Mouse (Mus musculus) embryonic facial prominence, embryonic 10.5 days (tissue): Measurements from ENCODE around the gene Hsp90b1. TPM values are rescaled to one million over a fixed set of nuclear protein-coding genes. Genes with fewer than 3 reads are reported as not detected.

Experiments
- DNase-seq: peaks from one replicate; pipeline ENCODE4 v3.0.0-alpha.2; 2017; ENCODE audit warnings: low spot score
- H3K27ac ChIP-seq: fragments of 300-500 bp; sonication (generic); replicated peaks from 2 replicates; pipeline ENCODE4 v1.5.1; 2016; ENCODE audit warnings: mild to moderate bottlenecking
- H3K27me3 ChIP-seq: fragments of 300-500 bp; sonication (generic); replicated peaks from 2 replicates; pipeline ENCODE4 v1.6.1; 2016; ENCODE audit warnings: low read depth, mild to moderate bottlenecking; ENCODE audit not compliant: poor library complexity, severe bottlenecking
- H3K36me3 ChIP-seq: fragments of 300-500 bp; sonication (generic); replicated peaks from 2 replicates; pipeline ENCODE4 v1.6.1; 2016; ENCODE audit warnings: mild to moderate bottlenecking, moderate library complexity
- H3K4me1 ChIP-seq: fragments of 300-500 bp; sonication (generic); 2 replicates; pipeline ENCODE4 v1.6.1; 2016
- H3K4me3 ChIP-seq: fragments of 300-500 bp; sonication (generic); 2 replicates; pipeline ENCODE4 v1.5.1; 2016; ENCODE audit warnings: mild to moderate bottlenecking, moderate library complexity
- H3K9me3 ChIP-seq: fragments of 300-500 bp; sonication (generic); 2 replicates; pipeline ENCODE4 v1.6.1; 2016; ENCODE audit warnings: mild to moderate bottlenecking
- WGBS: fragments of 180-500 bp; shearing (Covaris S2); methylation state at CpG from one replicate; pipeline ENCODE4 v1.1.7; 2016; 5-methylcytosine and 5-hydroxymethylcytosine counted together
- polyA plus RNA-seq: library from polyadenylated mRNA; unstranded; fragments of >200 nt; fragmentation: Nextera tagmentation; extraction: Ambion mirVana; gene quantifications from 2 replicates; pipeline ENCODE4 v1.2.1, GENCODE M21; 2016

The Hsp90b1 gene
- polyA plus RNA-seq, result 594 and 621 TPM in 2 replicates

DNA sequence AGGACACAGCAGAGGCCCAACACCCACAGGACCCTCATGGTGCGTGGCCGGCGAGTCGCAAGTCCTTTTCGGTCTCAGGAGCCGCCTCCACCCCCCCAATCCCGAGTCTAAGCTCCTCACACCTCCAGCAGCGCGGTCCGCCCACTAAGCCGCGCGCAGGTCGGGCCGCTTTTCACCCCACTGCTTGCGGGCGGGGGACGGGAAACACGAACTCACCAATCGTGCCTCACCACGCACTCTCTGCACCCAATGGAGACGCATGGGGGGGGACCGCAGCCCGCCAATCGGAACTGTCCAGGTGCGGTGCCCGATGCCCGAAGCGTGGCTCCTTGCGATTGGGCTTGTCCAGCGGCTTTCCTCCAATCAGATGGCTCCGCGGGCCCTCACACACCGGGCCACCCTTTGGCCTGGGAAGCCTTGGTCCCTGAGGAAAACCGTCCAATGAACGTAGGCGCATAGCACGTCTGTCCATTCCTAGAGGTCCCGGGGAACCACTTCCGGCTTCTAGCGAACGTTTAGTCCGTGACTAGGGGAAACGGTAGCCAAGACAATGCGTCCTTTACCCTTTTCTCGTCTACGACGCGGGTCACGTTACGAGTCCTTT lies at the start of gene Hsp90b1, which contains the start of gene Ttc41:
TSS of gene Hsp90b1 (minus strand) at position 192 of the 604 bp plus-strand sequence.
TSS of gene Ttc41 (plus strand) at position 494 of the 604 bp plus-strand sequence.
- peak; percentile 100 for DNase-seq
- Histone ChIP-seq H3K36me3 (peaks cover 38% of the 10 kb centered on the region), H3K27me3 (no peaks in the 10 kb centered on the region), H3K27ac (peak within 1 kb of the TSS; percentile 94), H3K9me3 (no peaks in the 10 kb centered on the region), H3K4me3 (peak within 1 kb of the TSS; percentile 76), H3K4me1 (peaks cover 43% of the 10 kb centered on the region)
- under 1% methylated on average over 51 of the region's 51 CpGs for WGBS

- H3K4me3 ChIP-seq, result no peak overlapping the region
- no peaks in the 10 kb centered on the region for H3K27me3 ChIP-seq
- no peaks in the 10 kb centered on the region for H3K4me1 ChIP-seq
- H3K36me3 ChIP-seq, result no peaks in the 10 kb centered on the region
- WGBS, result 90% methylated on average over 7 of the region's 7 CpGs
- no peak for DNase-seq
- H3K27ac ChIP-seq, result no peak overlapping the region
- H3K9me3 ChIP-seq, result no peaks in the 10 kb centered on the region
Measured at GRCm38 (mm10) chr10:86744306-86744705, 39.0 kb upstream of the Hsp90b1 start.

DNA sequence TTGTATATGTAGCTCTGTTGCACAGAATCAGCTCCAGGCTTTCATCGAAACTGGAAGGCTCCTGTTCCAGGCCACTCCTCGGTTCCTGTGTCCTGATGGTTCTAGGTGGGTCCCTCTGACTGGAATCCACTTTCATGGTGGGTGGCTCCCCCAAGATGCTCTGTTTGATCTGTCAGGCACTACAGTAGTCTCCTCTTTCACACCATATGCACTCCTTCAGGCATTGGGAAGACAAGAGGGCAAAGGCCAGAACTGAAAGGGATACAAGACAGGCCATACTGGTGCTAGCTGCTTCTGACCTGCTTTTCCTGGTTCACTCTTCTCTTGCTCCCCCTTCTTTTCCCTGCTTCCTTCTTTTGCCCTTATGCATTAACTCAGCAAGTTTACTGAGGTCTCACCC lies 37.6 kb upstream of the Hsp90b1 start:
- Histone ChIP-seq H3K27ac (no peak overlapping the region), H3K9me3 (no peaks in the 10 kb centered on the region), H3K4me3 (no peak overlapping the region), H3K27me3 (no peaks in the 10 kb centered on the region), H3K36me3 (no peaks in the 10 kb centered on the region), H3K4me1 (no peaks in the 10 kb centered on the region)
- no peak for DNase-seq
- WGBS, result 84% methylated on average over 2 of the region's 2 CpGs

GRCm38 (mm10) chr10:86735036-86735435 lies 29.7 kb upstream of the Hsp90b1 start:
- Histone ChIP-seq H3K36me3 (no peaks in the 10 kb centered on the region), H3K27me3 (0 out of 2 replicates have a peak, but pooled peaks cover 1% of the 10 kb centered on the region), H3K27ac (no peak overlapping the region), H3K9me3 (no peaks in the 10 kb centered on the region), H3K4me3 (no peak overlapping the region), H3K4me1 (no peaks in the 10 kb centered on the region)
- no peak for DNase-seq
- 81% methylated on average over 4 of the region's 4 CpGs for WGBS

DNA sequence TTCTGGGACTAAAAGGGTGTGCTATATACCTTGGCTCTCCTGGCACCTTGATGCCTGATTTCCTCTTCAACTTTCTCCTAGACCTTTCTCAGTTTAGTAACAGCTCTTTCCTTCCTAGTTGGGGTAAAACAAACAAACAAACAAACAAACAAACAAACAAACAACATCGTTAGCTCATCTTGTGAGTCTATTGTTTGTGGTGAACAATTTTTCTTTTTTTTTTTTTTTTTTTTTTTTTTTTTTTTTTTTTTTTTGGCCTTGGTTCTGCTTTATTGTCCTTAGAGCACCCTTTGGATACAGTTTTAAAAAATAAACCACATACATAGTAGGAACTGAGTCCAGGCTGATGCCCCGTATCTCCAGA lies 26.2 kb upstream of the Hsp90b1 start:
- Histone ChIP-seq H3K27me3 (0 out of 2 replicates have a peak, but pooled peaks cover 3% of the 10 kb centered on the region), H3K4me1 (peaks cover 14% of the 10 kb centered on the region), H3K4me3 (peak overlapping the region; percentile 62; the same call in 1 of the 2 replicates), H3K36me3 (no peaks in the 10 kb centered on the region), H3K27ac (no peak overlapping the region), H3K9me3 (no peaks in the 10 kb centered on the region)
- WGBS, result 68% methylated on average over 2 of the region's 2 CpGs
- no peak for DNase-seq

DNA sequence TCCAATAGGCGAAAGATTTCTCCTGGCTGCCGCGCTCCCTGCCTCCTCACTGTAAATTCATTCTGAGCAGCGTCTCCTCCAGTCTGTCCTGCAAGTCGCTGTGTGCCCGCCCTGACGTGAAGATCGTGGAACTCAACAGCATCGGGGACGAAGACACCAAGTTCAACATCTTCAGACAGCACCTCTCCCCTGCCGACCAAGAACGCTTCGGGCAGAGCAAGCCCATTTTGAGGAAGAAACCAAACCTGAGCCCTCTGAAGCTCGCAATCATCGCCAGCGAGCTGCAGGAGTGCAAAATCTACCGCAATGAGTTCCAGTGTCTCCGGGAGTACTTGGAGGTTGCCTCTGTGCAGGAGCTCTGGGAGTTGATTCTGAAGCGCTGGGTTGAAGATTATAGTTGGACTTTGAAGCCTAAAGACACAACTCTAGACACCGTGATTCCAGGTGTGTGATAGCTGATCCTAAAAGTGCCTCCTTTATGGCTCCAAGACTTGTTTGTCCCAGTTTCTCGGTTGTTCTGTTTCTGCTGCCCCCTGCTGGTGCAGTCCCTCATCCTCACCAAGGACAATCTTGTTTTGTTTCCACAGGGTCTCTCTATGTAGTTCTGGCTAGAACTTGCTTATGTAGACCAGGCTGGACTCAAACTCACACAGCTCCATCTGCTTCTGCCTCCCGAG lies 25.7 kb upstream of the Hsp90b1 start:
- Histone ChIP-seq H3K4me1 (peaks cover 14% of the 10 kb centered on the region), H3K27me3 (0 out of 2 replicates have a peak, but pooled peaks cover 3% of the 10 kb centered on the region), H3K4me3 (peak overlapping the region; percentile 62), H3K9me3 (no peaks in the 10 kb centered on the region), H3K36me3 (no peaks in the 10 kb centered on the region), H3K27ac (peak overlapping the region; percentile 79)
- DNase-seq, result peak; percentile 89
- WGBS, result 14% methylated on average over 22 of the region's 22 CpGs

GRCm38 (mm10) chr10:86728176-86728575 lies 22.9 kb upstream of the Hsp90b1 start:
- no peak overlapping the region; the same call in 1 of the 2 replicates for H3K4me3 ChIP-seq
- WGBS, result 91% methylated on average over 3 of the region's 3 CpGs

DNA sequence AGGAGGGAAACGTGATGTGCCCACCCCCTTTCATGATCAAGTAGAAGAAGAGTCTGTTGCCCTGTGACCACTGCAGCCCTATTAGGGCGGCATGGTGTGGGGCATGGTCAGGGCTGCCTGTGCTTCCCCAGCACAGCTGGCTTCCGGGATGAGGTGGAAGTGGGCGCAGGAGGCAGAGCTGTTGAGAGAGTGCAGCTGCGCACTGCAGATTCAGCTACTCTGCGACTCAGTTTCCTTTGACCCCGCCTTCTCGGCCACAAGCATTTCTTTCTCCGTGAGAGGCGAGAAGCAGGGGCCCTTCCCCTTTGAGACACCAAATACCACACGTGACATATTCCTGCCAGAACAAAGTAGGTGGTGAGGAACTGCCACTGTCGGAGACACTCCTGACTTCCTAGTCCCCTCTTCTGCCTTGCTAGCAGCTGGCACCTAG lies 22.3 kb upstream of the Hsp90b1 start:
- Histone ChIP-seq H3K4me3 (peak overlapping the region; percentile 50), H3K27ac (peak overlapping the region; percentile 79), H3K4me1 (peaks cover 14% of the 10 kb centered on the region), H3K9me3 (no peaks in the 10 kb centered on the region), H3K27me3 (0 out of 2 replicates have a peak, but pooled peaks cover 3% of the 10 kb centered on the region), H3K36me3 (no peaks in the 10 kb centered on the region)
- 4% methylated on average over 12 of the region's 12 CpGs for WGBS
- DNase-seq, result peak; percentile 65

More at GRCm38 (mm10) chr10:86728176-86728575, 22.9 kb upstream of the Hsp90b1 start:
- peak overlapping the region; percentile 79 for H3K27ac ChIP-seq
- no peaks in the 10 kb centered on the region for H3K36me3 ChIP-seq
- H3K4me1 ChIP-seq, result peaks cover 14% of the 10 kb centered on the region
- no peak for DNase-seq
- H3K27me3 ChIP-seq, result 0 out of 2 replicates have a peak, but pooled peaks cover 3% of the 10 kb centered on the region
- no peaks in the 10 kb centered on the region for H3K9me3 ChIP-seq

GRCm38 (mm10) chr10:86712156-86712555 lies 6.8 kb upstream of the Hsp90b1 start:
- H3K9me3 ChIP-seq, result no peaks in the 10 kb centered on the region
- no peaks in the 10 kb centered on the region for H3K36me3 ChIP-seq
- no peaks in the 10 kb centered on the region for H3K27me3 ChIP-seq
- no peak for DNase-seq
- no peak overlapping the region for H3K27ac ChIP-seq
- 76% methylated on average over 3 of the region's 3 CpGs for WGBS
- peaks cover under 1% of the 10 kb centered on the region; the same call in 1 of the 2 replicates for H3K4me1 ChIP-seq
- no peak overlapping the region for H3K4me3 ChIP-seq

DNA sequence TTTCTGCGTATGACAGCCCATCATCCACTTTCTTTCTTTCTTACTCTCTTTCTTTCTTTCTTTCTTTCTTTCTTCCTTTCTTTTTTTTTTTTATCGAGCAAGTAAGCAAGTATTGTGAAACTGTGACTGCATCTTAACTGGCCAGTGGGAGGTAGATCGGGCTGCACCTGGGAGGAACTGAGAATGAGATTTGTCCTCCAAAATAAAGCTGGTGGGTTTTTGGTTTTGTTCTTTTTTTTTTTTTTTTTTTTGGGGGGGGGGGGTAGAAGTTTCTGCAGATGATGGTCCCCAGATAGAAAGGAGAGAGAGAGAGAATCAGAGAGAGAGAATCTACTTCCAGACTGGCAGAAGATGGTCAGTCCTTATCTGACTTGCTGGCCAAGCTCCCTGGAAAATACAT lies 1.8 kb upstream of the Hsp90b1 start:
- peak overlapping the region; percentile 94 for H3K27ac ChIP-seq
- WGBS, result 90% methylated on average over 3 of the region's 3 CpGs
- peak overlapping the region; percentile 76; the same call in 1 of the 2 replicates for H3K4me3 ChIP-seq
- peaks cover 21% of the 10 kb centered on the region for H3K36me3 ChIP-seq
- H3K9me3 ChIP-seq, result no peaks in the 10 kb centered on the region
- peaks cover 28% of the 10 kb centered on the region for H3K4me1 ChIP-seq
- H3K27me3 ChIP-seq, result no peaks in the 10 kb centered on the region
- DNase-seq, result no peak

GRCm38 (mm10) chr10:86705922-86706752 lies 828 bp upstream of the Hsp90b1 start:
- Histone ChIP-seq H3K27ac (peak overlapping the region; percentile 94), H3K9me3 (no peaks in the 10 kb centered on the region), H3K4me1 (peaks cover 36% of the 10 kb centered on the region), H3K27me3 (no peaks in the 10 kb centered on the region), H3K4me3 (peak overlapping the region; percentile 76), H3K36me3 (peaks cover 31% of the 10 kb centered on the region)
- DNase-seq, result peak; percentile 82
- 6% methylated on average over 33 of the region's 33 CpGs for WGBS

- Histone ChIP-seq H3K4me3 (peak overlapping the region; percentile 76), H3K4me1 (peaks cover 48% of the 10 kb centered on the region), H3K36me3 (peaks cover 46% of the 10 kb centered on the region), H3K27ac (peak overlapping the region; percentile 94), H3K27me3 (no peaks in the 10 kb centered on the region), H3K9me3 (no peaks in the 10 kb centered on the region)
- peak; percentile 60 for DNase-seq
- 0% methylated on average over 33 of the region's 33 CpGs for WGBS
Measured at GRCm38 (mm10) chr10:86704589-86705191, 619 bp downstream of the Hsp90b1 start.
